Mouse (Mus musculus): ENCODE data around the gene Fsd1. TPM values are rescaled to one million over a fixed set of nuclear protein-coding genes. Genes with fewer than 3 reads are reported as not detected.

Fsd1 gene
- polyA plus RNA-seq, 1 experiment from 2014 or later, result 13.7 TPM

GRCm38 (mm10) chr17:56009962-56010240, 23.6 kb downstream of the Fsd1 start:
- peak overlapping the region; percentile 89 for H3K4me2 ChIP-seq (replicated peaks; ENCODE audit: low read depth, low read length)
- peaks cover 22% of the 10 kb centered on the region for H3K36me3 ChIP-seq (ENCODE audit: control insufficient read depth, insufficient read depth, low read length)
- no peak for ATAC-seq (ENCODE audit: insufficient number of reproducible peaks, insufficient read depth, low FRiP score, low read depth)
- WGBS, result 30% methylated on average over 2 of the region's 2 CpGs
- peaks cover 11% of the 10 kb centered on the region for H3K4me1 ChIP-seq (ENCODE audit: control insufficient read depth, insufficient read depth, low read length)
- H3K9ac ChIP-seq (replicated peaks; ENCODE audit: low read depth, low read length), result peak overlapping the region; percentile 67
- H3K27me3 ChIP-seq (ENCODE audit: control insufficient read depth, insufficient read depth, low read length), result no peaks in the 10 kb centered on the region
- no peaks in the 10 kb centered on the region for H3K9me3 ChIP-seq (ENCODE audit: control insufficient read depth, low read depth, low read length)
- H3K27ac ChIP-seq (ENCODE audit: low read length), result no peak overlapping the region
- peak overlapping the region; percentile 70 for H3K4me3 ChIP-seq (ENCODE audit: low read depth, low read length)

- Histone ChIP-seq H3K4me3 (ENCODE audit: low read depth, low read length) (peak overlapping the region; percentile 70; the same call in 1 of the 2 replicates), H3K4me2 (replicated peaks; ENCODE audit: low read depth, low read length) (peak overlapping the region; percentile 89), H3K9me3 (ENCODE audit: control insufficient read depth, low read depth, low read length) (no peaks in the 10 kb centered on the region), H3K36me3 (ENCODE audit: control insufficient read depth, insufficient read depth, low read length) (peaks cover 25% of the 10 kb centered on the region), H3K9ac (replicated peaks; ENCODE audit: low read depth, low read length) (peak overlapping the region; percentile 67), H3K27me3 (ENCODE audit: control insufficient read depth, insufficient read depth, low read length) (no peaks in the 10 kb centered on the region), H3K27ac (ENCODE audit: low read length) (no peak overlapping the region), H3K4me1 (ENCODE audit: control insufficient read depth, insufficient read depth, low read length) (peaks cover 11% of the 10 kb centered on the region)
- WGBS, result 65% methylated on average over 14 of the region's 14 CpGs
- no peak for ATAC-seq (ENCODE audit: insufficient number of reproducible peaks, insufficient read depth, low FRiP score, low read depth)
These were observed 23.9 kb downstream of the Fsd1 start for GRCm38 (mm10) chr17:56010255-56010654.

GRCm38 (mm10) chr17:56010681-56011080, 24.4 kb downstream of the Fsd1 start:
- no peak overlapping the region for H3K27ac ChIP-seq (ENCODE audit: low read length)
- H3K27me3 ChIP-seq (ENCODE audit: control insufficient read depth, insufficient read depth, low read length), result no peaks in the 10 kb centered on the region
- H3K4me1 ChIP-seq (ENCODE audit: control insufficient read depth, insufficient read depth, low read length), result peaks cover 11% of the 10 kb centered on the region
- no peak for ATAC-seq (ENCODE audit: insufficient number of reproducible peaks, insufficient read depth, low FRiP score, low read depth)
- H3K4me3 ChIP-seq (ENCODE audit: low read depth, low read length), result no peak overlapping the region
- peaks cover 29% of the 10 kb centered on the region for H3K36me3 ChIP-seq (ENCODE audit: control insufficient read depth, insufficient read depth, low read length)
- peak overlapping the region; percentile 89; the same call in 1 of the 2 replicates for H3K4me2 ChIP-seq (replicated peaks; ENCODE audit: low read depth, low read length)
- H3K9me3 ChIP-seq (ENCODE audit: control insufficient read depth, low read depth, low read length), result no peaks in the 10 kb centered on the region
- 8% methylated on average over 9 of the region's 9 CpGs for WGBS
- no peak overlapping the region for H3K9ac ChIP-seq (replicated peaks; ENCODE audit: low read depth, low read length)

GRCm38 (mm10) chr17:56011441-56011840, 25.1 kb downstream of the Fsd1 start:
- WGBS, result 83% methylated on average over 7 of the region's 7 CpGs
- Histone ChIP-seq H3K27ac (ENCODE audit: low read length) (no peak overlapping the region), H3K4me2 (replicated peaks; ENCODE audit: low read depth, low read length) (no peak overlapping the region), H3K27me3 (ENCODE audit: control insufficient read depth, insufficient read depth, low read length) (no peaks in the 10 kb centered on the region), H3K36me3 (ENCODE audit: control insufficient read depth, insufficient read depth, low read length) (peaks cover 36% of the 10 kb centered on the region), H3K4me1 (ENCODE audit: control insufficient read depth, insufficient read depth, low read length) (peaks cover 11% of the 10 kb centered on the region), H3K4me3 (ENCODE audit: low read depth, low read length) (no peak overlapping the region), H3K9ac (replicated peaks; ENCODE audit: low read depth, low read length) (no peak overlapping the region), H3K9me3 (ENCODE audit: control insufficient read depth, low read depth, low read length) (no peaks in the 10 kb centered on the region)
- ATAC-seq (ENCODE audit: insufficient number of reproducible peaks, insufficient read depth, low FRiP score, low read depth), result no peak

- no peak overlapping the region for H3K4me2 ChIP-seq (replicated peaks; ENCODE audit: low read depth, low read length)
- no peaks in the 10 kb centered on the region for H3K27me3 ChIP-seq (ENCODE audit: control insufficient read depth, insufficient read depth, low read length)
- peaks cover 67% of the 10 kb centered on the region for H3K36me3 ChIP-seq (ENCODE audit: control insufficient read depth, insufficient read depth, low read length)
- no peak overlapping the region for H3K4me3 ChIP-seq (ENCODE audit: low read depth, low read length)
- no peak overlapping the region for H3K27ac ChIP-seq (ENCODE audit: low read length)
- peaks cover 5% of the 10 kb centered on the region for H3K4me1 ChIP-seq (ENCODE audit: control insufficient read depth, insufficient read depth, low read length)
- WGBS, result 90% methylated on average over 9 of the region's 9 CpGs
- ATAC-seq (ENCODE audit: insufficient number of reproducible peaks, insufficient read depth, low FRiP score, low read depth), result no peak
- no peaks in the 10 kb centered on the region for H3K9me3 ChIP-seq (ENCODE audit: control insufficient read depth, low read depth, low read length)
- H3K9ac ChIP-seq (replicated peaks; ENCODE audit: low read depth, low read length), result no peak overlapping the region
These were observed 29.0 kb downstream of the Fsd1 start for GRCm38 (mm10) chr17:56015293-56015692.

GRCm38 (mm10) chr17:56016382-56016781, 30.1 kb downstream of the Fsd1 start:
- no peak overlapping the region for H3K27ac ChIP-seq (ENCODE audit: low read length)
- no peak overlapping the region for H3K4me2 ChIP-seq (replicated peaks; ENCODE audit: low read depth, low read length)
- no peak overlapping the region for H3K4me3 ChIP-seq (ENCODE audit: low read depth, low read length)
- H3K36me3 ChIP-seq (ENCODE audit: control insufficient read depth, insufficient read depth, low read length), result peaks cover 65% of the 10 kb centered on the region
- 88% methylated on average over 8 of the region's 8 CpGs for WGBS
- no peaks in the 10 kb centered on the region for H3K27me3 ChIP-seq (ENCODE audit: control insufficient read depth, insufficient read depth, low read length)
- H3K9ac ChIP-seq (replicated peaks; ENCODE audit: low read depth, low read length), result no peak overlapping the region
- H3K9me3 ChIP-seq (ENCODE audit: control insufficient read depth, low read depth, low read length), result no peaks in the 10 kb centered on the region
- no peak for ATAC-seq (ENCODE audit: insufficient number of reproducible peaks, insufficient read depth, low FRiP score, low read depth)
- no peaks in the 10 kb centered on the region for H3K4me1 ChIP-seq (ENCODE audit: control insufficient read depth, insufficient read depth, low read length)

GRCm38 (mm10) chr17:56016793-56017785, 30.8 kb downstream of the Fsd1 start:
- Histone ChIP-seq H3K9me3 (ENCODE audit: control insufficient read depth, low read depth, low read length) (no peaks in the 10 kb centered on the region), H3K4me3 (ENCODE audit: low read depth, low read length) (no peak overlapping the region), H3K27me3 (ENCODE audit: control insufficient read depth, insufficient read depth, low read length) (no peaks in the 10 kb centered on the region), H3K36me3 (ENCODE audit: control insufficient read depth, insufficient read depth, low read length) (peaks cover 58% of the 10 kb centered on the region), H3K27ac (ENCODE audit: low read length) (no peak overlapping the region), H3K4me1 (ENCODE audit: control insufficient read depth, insufficient read depth, low read length) (no peaks in the 10 kb centered on the region), H3K9ac (replicated peaks; ENCODE audit: low read depth, low read length) (no peak overlapping the region), H3K4me2 (replicated peaks; ENCODE audit: low read depth, low read length) (no peak overlapping the region)
- no peak for ATAC-seq (ENCODE audit: insufficient number of reproducible peaks, insufficient read depth, low FRiP score, low read depth)
- WGBS, result 82% methylated on average over 15 of the region's 15 CpGs

GRCm38 (mm10) chr17:56017848-56018247, 31.5 kb downstream of the Fsd1 start:
- Histone ChIP-seq H3K9ac (replicated peaks; ENCODE audit: low read depth, low read length) (no peak overlapping the region), H3K27ac (ENCODE audit: low read length) (no peak overlapping the region), H3K27me3 (ENCODE audit: control insufficient read depth, insufficient read depth, low read length) (no peaks in the 10 kb centered on the region), H3K4me1 (ENCODE audit: control insufficient read depth, insufficient read depth, low read length) (no peaks in the 10 kb centered on the region), H3K4me2 (replicated peaks; ENCODE audit: low read depth, low read length) (no peak overlapping the region), H3K36me3 (ENCODE audit: control insufficient read depth, insufficient read depth, low read length) (peaks cover 52% of the 10 kb centered on the region), H3K9me3 (ENCODE audit: control insufficient read depth, low read depth, low read length) (no peaks in the 10 kb centered on the region), H3K4me3 (ENCODE audit: low read depth, low read length) (no peak overlapping the region)
- 90% methylated on average over 7 of the region's 7 CpGs for WGBS
- no peak for ATAC-seq (ENCODE audit: insufficient number of reproducible peaks, insufficient read depth, low FRiP score, low read depth)

All from stomach, embryonic 14.5 days (tissue).